In the genomic region with DNA sequence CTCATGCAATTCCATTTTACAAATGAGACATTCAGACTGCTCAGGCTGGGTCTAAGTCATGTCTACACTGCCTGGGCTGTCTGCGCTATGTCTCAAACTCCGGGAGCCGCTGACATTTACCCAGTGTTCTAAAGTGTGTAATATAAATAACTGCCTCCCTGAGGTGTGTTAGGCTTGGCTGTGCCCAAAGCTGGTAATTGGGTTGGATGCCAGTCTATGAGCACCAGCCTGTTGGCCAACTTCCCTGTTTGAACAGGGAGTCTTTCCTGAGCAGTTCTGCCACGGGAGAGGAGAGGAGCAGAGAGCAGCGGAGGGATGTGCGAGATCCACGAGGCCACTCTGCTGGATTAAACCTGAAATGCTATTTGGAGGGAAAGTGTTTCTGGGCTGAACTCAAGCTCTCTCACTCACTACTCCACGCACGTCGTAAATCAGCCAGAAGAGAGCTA, we compare ENCODE assay signal across 8 mouse cellular contexts.
DNase-seq lines count a peak whose midpoint lies in the region; ATAC-seq and TF ChIP-seq lines count a peak whose summit lies in the region.

No protein-coding gene starts in this region.

- DNase-seq in embryonic facial prominence, embryonic 10.5 days (ENCODE audit: low spot score) = no peak
- peak; percentile 67 for DNase-seq in brain, embryonic 14.5 days (ENCODE audit: low read depth)
- no peak for DNase-seq in MN1 (ENCODE audit: low spot score)
- DNase-seq in thymus, postnatal 36 days = no peak
- no peak for DNase-seq in spleen, postnatal 36 days (ENCODE audit: low spot score in 2 of 2)

- ATAC-seq in embryonic facial prominence, embryonic 15.5 days (ENCODE audit: insufficient number of reproducible peaks, low FRiP score, low TSS enrichment, low read depth) = peak; percentile 40; the same call in 1 of the 2 replicates
- peak; percentile 61; the same call in 1 of the 2 replicates for ATAC-seq in heart, embryonic 13.5 days (ENCODE audit: extremely low read depth, insufficient number of reproducible peaks, low FRiP score, low TSS enrichment)
- peak; percentile 52 for ATAC-seq in lung, embryonic 16.5 days (ENCODE audit: low read depth)

- no peaks in the 10 kb centered on the region for H3K36me3 ChIP-seq in embryonic facial prominence, embryonic 15.5 days
- H3K36me3 ChIP-seq in embryonic facial prominence, embryonic 10.5 days (replicated peaks) = no peaks in the 10 kb centered on the region
- no peaks in the 10 kb centered on the region for H3K36me3 ChIP-seq in heart, embryonic 13.5 days
- H3K36me3 ChIP-seq in lung, embryonic 16.5 days (ENCODE audit: control insufficient read depth, insufficient read depth, low read length) = no peaks in the 10 kb centered on the region

- no peaks in the 10 kb centered on the region for H3K27me3 ChIP-seq in embryonic facial prominence, embryonic 15.5 days
- no peaks in the 10 kb centered on the region for H3K27me3 ChIP-seq in embryonic facial prominence, embryonic 10.5 days (replicated peaks; ENCODE audit: low read depth, poor library complexity, severe bottlenecking)
- H3K27me3 ChIP-seq in heart, embryonic 13.5 days (replicated peaks) = no peaks in the 10 kb centered on the region
- no peaks in the 10 kb centered on the region for H3K27me3 ChIP-seq in lung, embryonic 16.5 days (ENCODE audit: control insufficient read depth, insufficient read depth, low read depth, low read length)

- H3K27ac ChIP-seq in embryonic facial prominence, embryonic 15.5 days (replicated peaks) = no peak overlapping the region
- H3K27ac ChIP-seq in embryonic facial prominence, embryonic 10.5 days (replicated peaks) = no peak overlapping the region
- H3K27ac ChIP-seq in heart, embryonic 13.5 days (replicated peaks) = 0 out of 2 replicates have a peak overlapping the region, but pooled peaks have one; percentile 15
- no peak overlapping the region for H3K27ac ChIP-seq in lung, embryonic 16.5 days (ENCODE audit: low read length)

- 65% methylated on average over 10 of the region's 10 CpGs for WGBS in embryonic facial prominence, embryonic 15.5 days
- WGBS in embryonic facial prominence, embryonic 10.5 days = 85% methylated on average over 10 of the region's 10 CpGs
- WGBS in heart, embryonic 13.5 days = 43% methylated on average over 10 of the region's 10 CpGs
- 48% methylated on average over 10 of the region's 10 CpGs for WGBS in lung, embryonic 16.5 days

- no peak for TF ChIP-seq CTCF in brain, embryonic 14.5 days (IDR thresholded peaks at IDR 0.05; ENCODE audit: borderline replicate concordance, extremely low read depth, insufficient read depth, insufficient read length)

- H3K4me3 ChIP-seq in embryonic facial prominence, embryonic 15.5 days (replicated peaks) = no peak overlapping the region
- no peak overlapping the region for H3K4me3 ChIP-seq in embryonic facial prominence, embryonic 10.5 days
- H3K4me3 ChIP-seq in heart, embryonic 13.5 days = no peak overlapping the region
- no peak overlapping the region for H3K4me3 ChIP-seq in lung, embryonic 16.5 days (ENCODE audit: low read length)

- H3K9me3 ChIP-seq in embryonic facial prominence, embryonic 15.5 days (replicated peaks) = no peaks in the 10 kb centered on the region
- H3K9me3 ChIP-seq in embryonic facial prominence, embryonic 10.5 days = no peaks in the 10 kb centered on the region
- H3K9me3 ChIP-seq in heart, embryonic 13.5 days = no peaks in the 10 kb centered on the region
- no peaks in the 10 kb centered on the region for H3K9me3 ChIP-seq in lung, embryonic 16.5 days (ENCODE audit: control insufficient read depth, low read length)

- H3K9ac ChIP-seq in embryonic facial prominence, embryonic 15.5 days = no peak overlapping the region
- no peak overlapping the region for H3K9ac ChIP-seq in heart, embryonic 13.5 days
- no peak overlapping the region for H3K9ac ChIP-seq in lung, embryonic 16.5 days (ENCODE audit: low read length)

- H3K4me1 ChIP-seq in embryonic facial prominence, embryonic 15.5 days = no peaks in the 10 kb centered on the region
- H3K4me1 ChIP-seq in embryonic facial prominence, embryonic 10.5 days = peaks cover 24% of the 10 kb centered on the region
- H3K4me1 ChIP-seq in heart, embryonic 13.5 days = peaks cover 5% of the 10 kb centered on the region
- H3K4me1 ChIP-seq in lung, embryonic 16.5 days (replicated peaks; ENCODE audit: control insufficient read depth, insufficient read depth, low read length) = peaks cover 3% of the 10 kb centered on the region; the same call in 1 of the 2 replicates

- H3K4me2 ChIP-seq in embryonic facial prominence, embryonic 15.5 days (replicated peaks) = no peak overlapping the region
- H3K4me2 ChIP-seq in heart, embryonic 13.5 days = peak overlapping the region; percentile 12; the same call in 1 of the 2 replicates
- H3K4me2 ChIP-seq in lung, embryonic 16.5 days (ENCODE audit: low read depth, low read length) = no peak overlapping the region; the same call in 1 of the 2 replicates

- no peak for TF ChIP-seq POLR2A in brain, embryonic 14.5 days (IDR thresholded peaks at IDR 0.05; ENCODE audit: borderline replicate concordance, extremely low read depth, insufficient read depth, insufficient read length, poor library complexity, severe bottlenecking)
